Mouse (Mus musculus) liver, postnatal 0 days (tissue): ENCODE results near the gene Kiss1. TPM values are rescaled to one million over a fixed set of nuclear protein-coding genes. Genes with fewer than 3 reads are reported as not detected.

Experiments
- ATAC-seq: fragments of 200-750 bp; cut with Nextera tagmentation; 2 replicates; pipeline ENCODE4 v1.8.0; 2017; ENCODE audit warnings: mild to moderate bottlenecking, moderate library complexity
- DNase-seq: peaks from one replicate; pipeline ENCODE4 v3.0.0-alpha.2; 2016
- H3K27ac ChIP-seq: fragments of 300-500 bp; sonication (generic); 2 replicates; pipeline ENCODE4 v1.5.1; 2014; ENCODE audit warnings: antibody characterized with exemption, moderate library complexity, mild to moderate bottlenecking, low read depth
- H3K27me3 ChIP-seq: fragments of 300-500 bp; sonication (generic); 2 replicates; pipeline ENCODE4 v1.6.1; 2014; ENCODE audit warnings: low read length, control low read depth, mixed read lengths; ENCODE audit not compliant: insufficient read depth
- H3K36me3 ChIP-seq: fragments of 300-500 bp; sonication (generic); replicated peaks from 2 replicates; pipeline ENCODE4 v1.6.1; 2014; ENCODE audit warnings: mild to moderate bottlenecking, control low read depth, low read length, moderate library complexity, mixed read lengths; ENCODE audit not compliant: insufficient read depth
- H3K4me1 ChIP-seq: fragments of 300-500 bp; sonication (generic); 2 replicates; pipeline ENCODE4 v1.6.1; 2014; ENCODE audit warnings: antibody characterized with exemption, mild to moderate bottlenecking, control low read depth; ENCODE audit not compliant: insufficient read depth
- H3K4me2 ChIP-seq: fragments of 300-500 bp; sonication (generic); 2 replicates; pipeline ENCODE4 v1.6.1; 2014; ENCODE audit warnings: low read depth, mild to moderate bottlenecking, low read length, moderate library complexity, mixed read lengths
- H3K4me3 ChIP-seq: fragments of 300-500 bp; sonication (generic); 2 replicates; pipeline ENCODE4 v1.5.1; 2014; ENCODE audit warnings: low read depth, low read length
- H3K9ac ChIP-seq: fragments of 300-500 bp; sonication (generic); replicated peaks from 2 replicates; pipeline ENCODE4 v1.6.1; 2014; ENCODE audit warnings: mild to moderate bottlenecking, moderate library complexity
- H3K9me3 ChIP-seq: fragments of 300-500 bp; sonication (generic); 2 replicates; pipeline ENCODE4 v1.6.1; 2016; ENCODE audit warnings: mild to moderate bottlenecking, control low read depth, low read length, mixed read lengths
- CTCF ChIP-seq: sonication (generic); IDR thresholded peaks from 2 replicates; pipeline ENCODE4 v1.5.1; 2016; ENCODE audit warnings: antibody characterized with exemption, low read depth
- EP300 ChIP-seq: IDR thresholded peaks from 2 replicates; pipeline ENCODE4 v1.6.1; 2016; ENCODE audit warnings: antibody characterized with exemption, low read depth, mild to moderate bottlenecking
- WGBS: fragments of 180-500 bp; shearing (Covaris S2); extraction: QIAGEN DNeasy Blood & Tissue Kit; methylation state at CpG from one replicate; pipeline ENCODE4 v1.1.7; 2014; ENCODE audit not compliant: insufficient replicate concordance; 5-methylcytosine and 5-hydroxymethylcytosine counted together
- polyA plus RNA-seq: library from polyadenylated mRNA; unstranded; fragments of >200 nt; fragmentation: Nextera tagmentation; extraction: Ambion mirVana; gene quantifications from 2 replicates; pipeline ENCODE4 v1.2.1, GENCODE M21; 2015

Gene Kiss1
- polyA plus RNA-seq, 1 experiment from 2014 or later, result not detected

- Histone ChIP-seq H3K27ac (no peak overlapping the region), H3K4me3 (no peak overlapping the region), H3K4me2 (no peak overlapping the region), H3K36me3 (no peaks in the 10 kb centered on the region), H3K27me3 (peaks cover 12% of the 10 kb centered on the region), H3K9me3 (no peaks in the 10 kb centered on the region), H3K4me1 (peaks cover 9% of the 10 kb centered on the region; the same call in 1 of the 2 replicates), H3K9ac (no peak overlapping the region)
- WGBS, result 61% methylated on average over 5 of the region's 5 CpGs
- ATAC-seq (no peak), DNase-seq (no peak)
- no peak for TF ChIP-seq EP300
- peak; percentile 19; the same call in 1 of the 2 replicates for TF ChIP-seq CTCF
Observed at GRCm38 (mm10) chr1:133327094-133327493, 5.4 kb downstream of the Kiss1 start.

- WGBS, result 80% methylated on average over 6 of the region's 6 CpGs
- no peak overlapping the region for H3K27ac ChIP-seq
- no peak overlapping the region for H3K4me2 ChIP-seq
- DNase-seq, result no peak
- peaks cover 9% of the 10 kb centered on the region; the same call in 1 of the 2 replicates for H3K4me1 ChIP-seq
- ATAC-seq, result no peak
- H3K4me3 ChIP-seq, result no peak overlapping the region
- H3K27me3 ChIP-seq, result peaks cover 12% of the 10 kb centered on the region
- no peaks in the 10 kb centered on the region for H3K36me3 ChIP-seq
- H3K9me3 ChIP-seq, result no peaks in the 10 kb centered on the region
- H3K9ac ChIP-seq, result no peak overlapping the region
- TF ChIP-seq EP300 (no peak), CTCF (no peak)
Observed at GRCm38 (mm10) chr1:133328299-133328795, 6.7 kb downstream of the Kiss1 start.

- Histone ChIP-seq H3K4me2 (peak overlapping the region; percentile 57), H3K27me3 (peaks cover 12% of the 10 kb centered on the region), H3K36me3 (no peaks in the 10 kb centered on the region), H3K27ac (no peak overlapping the region), H3K4me1 (peaks cover 9% of the 10 kb centered on the region; the same call in 1 of the 2 replicates), H3K9ac (peak overlapping the region; percentile 48; the same call in 1 of the 2 replicates), H3K9me3 (no peaks in the 10 kb centered on the region), H3K4me3 (peak overlapping the region; percentile 13; the same call in 1 of the 2 replicates)
- 5% methylated on average over 34 of the region's 34 CpGs for WGBS
- ATAC-seq, result peak; percentile 59
- TF ChIP-seq CTCF (no peak), EP300 (no peak)
- no peak for DNase-seq
Observed at GRCm38 (mm10) chr1:133328896-133329637, 7.4 kb downstream of the Kiss1 start.

- 26% methylated on average over 7 of the region's 7 CpGs for WGBS
- Histone ChIP-seq H3K9ac (peak overlapping the region; percentile 48; the same call in 1 of the 2 replicates), H3K27me3 (peaks cover 12% of the 10 kb centered on the region), H3K27ac (no peak overlapping the region), H3K4me3 (peak overlapping the region; percentile 13; the same call in 1 of the 2 replicates), H3K9me3 (no peaks in the 10 kb centered on the region), H3K36me3 (no peaks in the 10 kb centered on the region), H3K4me2 (peak overlapping the region; percentile 57), H3K4me1 (peaks cover 9% of the 10 kb centered on the region; the same call in 1 of the 2 replicates)
- no peak for ATAC-seq
- TF ChIP-seq CTCF (no peak), EP300 (no peak)
- DNase-seq, result no peak
Observed at GRCm38 (mm10) chr1:133329638-133329964, 7.9 kb downstream of the Kiss1 start.

- Histone ChIP-seq H3K4me2 (no peak overlapping the region), H3K4me3 (no peak overlapping the region), H3K27me3 (peaks cover 12% of the 10 kb centered on the region), H3K4me1 (peaks cover 9% of the 10 kb centered on the region; the same call in 1 of the 2 replicates), H3K9me3 (no peaks in the 10 kb centered on the region), H3K36me3 (no peaks in the 10 kb centered on the region), H3K27ac (no peak overlapping the region), H3K9ac (no peak overlapping the region)
- ATAC-seq (no peak), DNase-seq (no peak)
- 60% methylated on average over 3 of the region's 3 CpGs for WGBS
- no peak for TF ChIP-seq CTCF
- no peak for TF ChIP-seq EP300
Observed at GRCm38 (mm10) chr1:133331142-133331541, 9.5 kb downstream of the Kiss1 start.

- Histone ChIP-seq H3K27me3 (peaks cover 12% of the 10 kb centered on the region), H3K4me1 (peaks cover 9% of the 10 kb centered on the region; the same call in 1 of the 2 replicates), H3K4me2 (no peak overlapping the region), H3K9me3 (no peaks in the 10 kb centered on the region), H3K9ac (no peak overlapping the region), H3K27ac (no peak overlapping the region), H3K36me3 (no peaks in the 10 kb centered on the region), H3K4me3 (no peak overlapping the region)
- DNase-seq, result no peak
- ATAC-seq, result no peak
- 83% methylated on average over 11 of the region's 11 CpGs for WGBS
- TF ChIP-seq CTCF (no peak), EP300 (no peak)
Observed at GRCm38 (mm10) chr1:133332656-133333430, 11.2 kb downstream of the Kiss1 start.
